Mouse (Mus musculus) small intestine, adult 10 weeks (tissue): ENCODE measurements around the gene Slc15a3. TPM values are rescaled to one million over a fixed set of nuclear protein-coding genes. Genes with fewer than 3 reads are reported as not detected.

ENCODE experiments used
- polyA plus RNA-seq: library from polyadenylated mRNA; stranded (reverse); fragments of 350-450 nt; fragmentation: Illumina TruSeq; extraction: RNeasy Lipid Tissue Mini Kit (QIAGEN cat#74804); gene quantifications from one replicate; pipeline ENCODE4 v1.2.3, GENCODE M21; 2014; ENCODE audit warnings: low replicate concordance

Gene Slc15a3
- polyA plus RNA-seq, result 1.2 TPM

GRCm38 (mm10) chr19:10839010-10839892 is at the start of gene Slc15a3:
Slc15a3 (plus strand) TSS chr19:10839727.

GRCm38 (mm10) chr19:10829436-10830175 is 9.9 kb upstream of the Slc15a3 start, which contains the start of gene Cd6:
Cd6 (minus strand) TSS chr19:10830058.

GRCm38 (mm10) chr19:10869886-10870527 is 30.5 kb downstream of the Slc15a3 start, which contains the start of gene Tmem132a:
Tmem132a (minus strand) TSS chr19:10869940.

GRCm38 (mm10) chr19:10881426-10882154 is 42.1 kb downstream of the Slc15a3 start, which contains the start of gene Tmem109:
Tmem109 (minus strand) TSS chr19:10882001.

GRCm38 (mm10) chr19:10895016-10895528 is 55.5 kb downstream of the Slc15a3 start, which contains the start of gene Prpf19:
Prpf19 (plus strand) TSS chr19:10895231.

Other genes with a start within 250 kb of the Slc15a3 start
- 63.5 TPM for gene Ddb1, start 234.4 kb upstream of the Slc15a3 start, polyA plus RNA-seq
- gene Tkfc, start 234.1 kb upstream of the Slc15a3 start, polyA plus RNA-seq, result 29.7 TPM
- 3.6 TPM for gene Vwce, start 205.5 kb upstream of the Slc15a3 start, polyA plus RNA-seq
- gene Pga5, start 161.7 kb upstream of the Slc15a3 start, polyA plus RNA-seq, result not detected
- 1.3 TPM for gene Vps37c, start 151.0 kb upstream of the Slc15a3 start, polyA plus RNA-seq
- gene Cd5, start 100.7 kb upstream of the Slc15a3 start, polyA plus RNA-seq, result not detected
- not detected for gene Cd6, start 9.7 kb upstream of the Slc15a3 start, polyA plus RNA-seq
- not detected for gene Tmem132a, start 30.2 kb downstream of the Slc15a3 start, polyA plus RNA-seq
- gene Tmem109, start 42.3 kb downstream of the Slc15a3 start, polyA plus RNA-seq, result 1.7 TPM
- gene Prpf19, start 55.5 kb downstream of the Slc15a3 start, polyA plus RNA-seq, result 17.9 TPM
- not detected for gene Zp1, start 80.9 kb downstream of the Slc15a3 start, polyA plus RNA-seq
- gene Ptgdr2, start 97.4 kb downstream of the Slc15a3 start, polyA plus RNA-seq, result not detected
- gene Ccdc86, start 109.5 kb downstream of the Slc15a3 start, polyA plus RNA-seq, result 1.0 TPM
- gene Ms4a10, start 134.9 kb downstream of the Slc15a3 start, polyA plus RNA-seq, result 10.1 TPM
- not detected for gene Ms4a15, start 153.5 kb downstream of the Slc15a3 start, polyA plus RNA-seq
- 106 TPM for gene Ms4a18, start 178.3 kb downstream of the Slc15a3 start, polyA plus RNA-seq
- gene Ms4a8a, start 241.4 kb downstream of the Slc15a3 start, polyA plus RNA-seq, result 313 TPM